Mouse (Mus musculus): ENCODE data around the gene Rcan2.
A peak's percentile ranks its signal among the peaks of the same experiment; 100 is the strongest.

Gene Rcan2

DNA sequence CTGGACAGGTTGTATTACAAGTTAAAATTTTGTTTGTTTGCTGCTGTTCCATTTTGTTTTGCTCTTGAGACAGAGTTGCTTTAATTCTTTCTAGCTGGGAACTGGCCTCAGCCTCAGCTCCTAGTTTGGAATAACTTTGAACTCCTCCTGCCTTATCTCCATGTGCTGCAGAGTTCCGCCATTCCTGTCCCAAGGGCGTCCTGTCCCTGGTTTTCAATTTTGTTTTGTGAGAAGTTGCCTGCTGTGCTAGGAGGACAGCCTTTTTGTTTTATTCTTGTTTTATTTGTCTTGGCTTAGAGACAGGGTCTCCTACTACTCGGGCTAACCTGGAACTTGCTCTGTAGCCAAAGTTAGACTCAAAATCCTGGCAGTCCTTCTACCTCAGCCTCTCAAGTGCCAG lies 26.1 kb downstream of the Rcan2 start:
- DNase-seq, result no peak

DNA sequence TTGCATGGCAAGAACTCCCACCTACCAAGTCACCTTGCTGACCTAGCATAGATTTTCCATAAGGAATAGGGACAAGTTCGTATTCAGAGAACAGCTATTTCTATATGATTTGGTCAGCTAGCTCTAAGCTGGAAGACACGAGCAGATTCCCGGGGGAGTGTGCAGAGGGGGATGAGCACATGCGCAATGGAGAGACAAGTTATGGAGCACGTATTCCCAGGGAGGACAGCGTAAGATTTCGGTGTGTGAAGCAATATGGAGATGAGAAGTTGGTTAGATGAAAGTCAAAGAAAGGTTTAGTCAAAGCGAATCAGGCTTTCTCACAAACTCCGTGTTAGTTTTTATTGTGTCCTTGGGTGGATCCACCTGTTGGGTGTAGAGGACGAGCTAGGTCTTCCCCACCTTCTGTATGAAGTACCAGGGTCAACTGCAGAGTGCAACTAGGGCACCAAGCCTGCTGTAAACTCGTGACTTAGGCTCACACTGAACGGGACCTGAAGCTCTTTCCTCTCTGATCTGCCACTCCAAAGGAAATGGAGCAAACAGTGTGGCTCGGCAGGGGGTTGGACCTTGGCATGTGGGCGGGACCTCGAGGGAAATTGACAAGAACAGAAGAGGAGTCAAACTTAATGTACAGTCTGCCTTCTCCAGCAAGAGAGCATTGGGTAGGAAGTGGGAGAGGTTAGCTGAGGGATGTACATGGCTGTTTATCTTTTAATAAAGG lies 31.4 kb downstream of the Rcan2 start:
- DNase-seq, result no peak

- no peak for DNase-seq
Observed at GRCm38 (mm10) chr17:43840208-43840607, 39.1 kb downstream of the Rcan2 start.

DNA sequence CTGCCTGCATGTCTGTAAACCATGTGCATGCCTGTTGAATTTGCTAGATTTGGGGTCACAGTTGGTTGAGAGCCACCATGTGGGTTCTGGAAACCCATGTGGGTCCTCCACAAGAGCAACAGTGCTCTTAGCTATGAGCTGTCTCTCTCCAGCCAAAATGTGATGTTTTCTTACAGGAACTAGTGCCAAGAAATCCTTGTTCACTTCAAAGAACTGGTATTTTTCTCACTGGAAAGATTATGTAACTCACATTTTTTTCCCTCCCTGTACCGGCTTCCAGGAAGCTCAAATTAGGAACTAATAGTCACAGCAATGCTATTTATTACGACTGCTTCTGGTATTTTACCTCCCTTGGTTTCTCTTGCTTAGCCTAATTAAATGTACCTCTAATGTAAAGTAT lies 45.6 kb downstream of the Rcan2 start:
- no peak for DNase-seq

DNA sequence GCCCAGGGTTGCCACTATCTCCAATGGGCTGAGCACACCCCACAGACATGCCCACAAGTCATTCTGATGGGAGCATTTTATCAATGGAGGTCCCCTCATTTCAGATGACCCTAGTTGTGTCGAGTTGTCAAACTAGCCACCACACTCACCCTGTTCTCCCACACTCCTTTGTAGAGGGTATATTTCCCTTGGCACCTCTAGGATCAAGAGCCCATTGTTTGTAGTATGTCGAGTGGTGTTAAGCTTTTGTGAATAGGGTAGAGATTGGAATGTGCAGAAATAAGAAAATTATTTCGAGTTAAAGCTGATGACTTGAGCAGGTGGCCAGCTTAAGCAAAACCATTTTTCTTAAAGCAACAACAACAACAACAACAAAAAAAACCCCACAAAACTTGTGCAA lies 47.8 kb downstream of the Rcan2 start:
- no peak for DNase-seq

- DNase-seq, result no peak
Observed at GRCm38 (mm10) chr17:43855132-43855531, 54.0 kb downstream of the Rcan2 start.

GRCm38 (mm10) chr17:43856081-43856480 lies 54.9 kb downstream of the Rcan2 start:
- no peak for DNase-seq

DNA sequence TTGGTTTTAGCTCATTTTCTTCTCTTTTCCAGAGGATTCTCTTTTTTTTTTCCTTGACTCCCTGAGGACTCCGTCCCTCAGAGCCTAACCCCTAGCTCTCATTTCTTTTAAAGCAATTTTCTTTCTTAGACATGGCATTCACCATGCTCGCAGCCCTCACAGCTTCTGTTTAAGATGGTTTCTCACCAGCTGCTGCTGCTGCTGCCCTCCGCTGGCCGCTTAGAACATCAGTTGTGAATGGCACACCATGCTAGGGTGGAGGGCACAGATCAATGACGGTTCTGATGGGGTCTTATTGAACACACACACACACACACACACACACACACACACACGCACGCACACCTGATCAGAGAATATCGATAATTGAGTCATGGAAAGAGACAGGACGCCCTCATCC lies 67.7 kb downstream of the Rcan2 start:
- DNase-seq, result no peak

GRCm38 (mm10) chr17:43869677-43870076 lies 68.5 kb downstream of the Rcan2 start:
- peak; percentile 75 for DNase-seq

DNA sequence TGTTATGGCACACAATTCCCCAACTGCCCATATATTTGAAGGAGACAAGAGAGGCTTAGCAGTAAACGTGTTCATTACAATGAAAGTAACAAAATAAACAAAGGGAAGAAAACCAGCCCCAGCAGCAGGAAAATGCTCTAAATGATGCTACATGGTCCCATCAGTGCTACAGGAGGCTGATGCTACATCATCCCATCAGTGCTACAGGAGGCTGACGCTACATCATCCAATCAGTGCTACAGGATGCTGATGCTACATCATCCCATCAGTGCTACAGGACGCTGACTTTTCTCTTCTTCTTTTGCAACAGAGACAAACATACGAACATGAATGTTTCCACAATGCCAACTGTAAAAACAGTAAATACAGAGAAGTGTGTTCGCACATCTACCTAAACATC lies 73.3 kb downstream of the Rcan2 start:
- DNase-seq, result no peak

- DNase-seq, result no peak
Observed at GRCm38 (mm10) chr17:43877425-43877824, 76.3 kb downstream of the Rcan2 start.

DNA sequence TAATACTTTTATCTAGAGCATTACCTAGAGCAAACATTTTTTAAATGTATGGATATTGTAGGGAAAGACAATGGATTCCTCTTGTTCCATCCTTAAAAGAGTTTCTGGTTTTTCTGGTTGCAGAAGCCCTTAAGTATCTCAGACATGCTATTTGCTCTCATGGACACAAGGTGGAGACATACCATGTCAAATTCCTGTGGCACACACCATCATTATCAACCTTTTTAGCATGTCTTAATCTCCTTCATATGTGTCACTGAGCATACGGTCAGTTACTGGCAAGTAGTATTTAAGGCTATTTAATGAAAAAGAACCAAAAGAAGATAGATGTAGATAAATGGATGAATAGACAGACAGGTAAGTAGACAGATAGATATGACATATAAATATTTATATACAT lies 81.9 kb downstream of the Rcan2 start:
- peak; percentile 34 for DNase-seq

- DNase-seq, result no peak
Observed at GRCm38 (mm10) chr17:43886262-43886661, 85.1 kb downstream of the Rcan2 start.

DNA sequence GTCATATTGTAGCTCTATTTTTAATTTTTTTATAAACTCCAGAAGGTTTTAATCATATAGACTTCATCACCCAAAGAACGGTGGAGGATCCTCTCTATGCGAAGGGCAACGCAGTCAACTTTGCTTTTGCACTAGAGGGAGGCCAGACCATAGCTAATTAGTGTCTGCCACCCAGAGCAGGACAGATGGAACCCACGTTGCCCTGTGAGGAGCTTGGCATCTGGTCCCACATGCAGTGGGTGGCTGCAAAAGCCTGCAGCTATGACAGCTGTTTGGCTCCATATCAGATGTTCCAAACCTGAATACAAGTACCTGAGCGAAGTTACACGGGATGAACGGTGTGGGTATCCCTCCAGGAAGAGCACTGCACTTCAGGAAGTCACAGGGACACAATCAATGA lies 86.8 kb downstream of the Rcan2 start:
- no peak for DNase-seq

GRCm38 (mm10) chr17:43897346-43897745 lies 96.2 kb downstream of the Rcan2 start:
- DNase-seq, result no peak

GRCm38 (mm10) chr17:43899405-43900092 lies 98.4 kb downstream of the Rcan2 start:
- DNase-seq, result no peak

GRCm38 (mm10) chr17:43900133-43900532 lies 99.0 kb downstream of the Rcan2 start:
- DNase-seq, result no peak

GRCm38 (mm10) chr17:43901474-43901873 lies 100.3 kb downstream of the Rcan2 start:
- DNase-seq, result peak; percentile 2

DNA sequence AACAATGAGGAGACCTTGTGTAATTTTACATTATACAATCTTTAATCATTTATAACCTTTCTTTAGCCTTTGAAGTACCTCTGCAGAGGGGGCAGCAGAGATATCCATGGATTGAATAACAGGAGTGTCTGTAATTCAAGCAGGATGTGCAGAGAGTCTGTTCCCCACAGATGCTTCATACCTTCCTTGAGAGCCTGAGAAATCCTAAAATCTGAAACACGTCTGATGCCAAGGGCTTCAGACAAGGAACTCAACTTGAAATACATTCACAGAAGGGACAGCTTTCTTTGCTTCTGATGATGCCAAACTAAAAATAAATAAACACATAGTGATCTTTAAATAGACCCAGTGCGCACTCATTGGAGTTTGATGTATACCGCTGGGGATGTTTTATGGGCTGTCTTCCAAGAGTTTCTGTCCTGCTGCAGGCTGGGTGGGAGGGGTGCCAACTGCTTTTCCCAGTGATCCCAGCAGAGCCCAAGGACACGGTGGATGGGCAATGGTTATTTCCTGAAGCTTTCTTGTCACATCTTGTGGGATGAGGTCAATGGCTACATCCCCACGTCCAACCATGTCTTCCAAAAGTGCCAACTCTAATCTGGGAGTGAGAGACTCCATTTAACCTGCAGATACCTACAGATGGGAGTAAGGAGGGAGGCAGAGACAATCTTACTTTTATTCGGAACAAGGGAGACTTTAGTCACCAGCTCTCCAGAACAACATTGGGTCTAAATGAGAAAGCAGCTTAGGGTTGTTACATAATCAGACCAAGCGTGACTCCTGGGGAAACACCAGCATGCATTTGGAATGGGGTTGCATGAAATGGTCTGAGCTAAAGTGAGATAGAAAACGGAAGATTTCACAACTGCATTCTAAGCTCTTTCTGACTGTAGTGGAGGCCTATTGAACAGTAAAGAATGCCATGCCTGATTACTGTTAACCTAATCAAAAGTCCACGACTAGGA lies 102.9 kb downstream of the Rcan2 start:
- DNase-seq, result peak; percentile 4

DNA sequence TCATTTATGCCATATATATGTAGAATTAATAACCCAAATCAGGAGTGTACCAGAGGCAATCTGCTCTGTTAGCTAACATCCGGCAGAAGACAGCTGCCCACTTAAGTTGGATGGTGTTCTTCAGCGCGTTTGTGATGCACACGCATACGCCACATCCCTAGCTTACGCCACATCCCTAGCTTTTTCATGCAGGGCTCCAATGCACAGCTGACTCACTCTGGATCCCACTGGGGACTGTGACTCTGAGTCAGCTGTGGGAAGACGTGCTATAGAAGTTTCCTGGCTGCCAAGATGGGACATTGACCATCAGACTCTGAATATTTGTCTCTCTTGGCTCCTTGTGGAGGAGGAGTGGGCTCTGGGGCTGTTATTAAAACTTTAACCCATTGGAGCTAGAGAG lies 103.7 kb downstream of the Rcan2 start:
- DNase-seq, result no peak

DNA sequence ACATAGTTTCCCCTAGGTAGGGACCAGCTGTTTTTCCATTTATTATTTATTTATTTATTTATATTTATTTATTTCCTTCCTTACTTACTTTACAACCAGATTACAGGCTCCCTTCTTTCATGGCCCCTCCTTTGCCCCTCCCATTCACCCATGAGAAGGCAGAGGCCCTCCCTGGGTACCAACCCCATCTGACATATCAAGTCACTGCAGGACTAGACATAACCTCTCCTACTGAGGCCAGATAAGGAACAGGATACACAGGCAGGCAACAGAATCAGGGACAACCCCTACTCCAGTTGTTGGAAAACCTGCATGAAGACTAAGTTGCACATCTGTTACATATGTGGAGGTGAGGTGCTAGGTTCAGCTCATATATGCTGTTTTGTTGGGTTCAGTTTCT lies 105.6 kb downstream of the Rcan2 start:
- no peak for DNase-seq

DNA sequence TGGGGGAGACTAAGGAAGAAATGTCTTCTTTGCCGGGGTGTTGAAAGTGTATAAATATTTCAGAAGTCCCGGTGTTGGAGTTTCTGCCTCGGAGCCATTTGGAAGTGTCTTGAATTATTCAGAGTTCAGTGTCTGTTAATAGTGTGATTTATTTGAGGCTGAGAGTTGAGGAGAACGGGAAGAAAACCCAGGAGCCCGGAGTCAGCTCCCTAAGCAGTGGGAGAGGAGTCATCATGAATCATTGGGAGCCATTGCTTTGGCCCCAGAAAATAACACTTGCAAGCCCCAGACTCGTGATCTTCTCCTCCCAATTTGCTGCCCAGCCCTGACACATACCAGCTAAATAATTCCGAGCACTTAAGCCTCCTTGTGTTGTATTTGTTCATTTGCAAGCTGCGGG lies 115.0 kb downstream of the Rcan2 start:
- DNase-seq, result no peak

DNA sequence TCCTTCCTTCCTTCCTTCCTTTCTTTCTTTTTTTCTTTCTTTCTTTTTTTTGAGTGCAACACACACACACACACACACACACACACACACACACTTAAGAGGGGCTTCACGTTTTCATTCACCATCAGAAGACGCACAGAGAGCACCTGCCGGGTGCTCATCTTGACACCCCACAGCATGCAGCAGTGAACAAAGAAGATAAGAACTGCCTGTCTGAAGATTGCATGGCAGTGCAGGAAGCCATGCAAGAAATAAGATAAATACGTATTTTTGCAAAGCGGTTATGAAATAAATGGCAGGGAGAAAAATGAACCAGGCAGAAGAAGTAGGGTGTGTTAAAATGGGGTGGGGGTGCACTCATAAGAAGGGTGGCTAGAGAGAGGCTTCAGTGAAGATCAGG lies 116.0 kb downstream of the Rcan2 start:
- no peak for DNase-seq

GRCm38 (mm10) chr17:43929856-43930255 lies 128.7 kb downstream of the Rcan2 start:
- DNase-seq, result no peak
